Mouse (Mus musculus) CH12.LX (cell line): Measurements from ENCODE around the gene Plekhh3.

Experiments used
- CHD1 ChIP-seq: IDR thresholded peaks from 2 replicates; pipeline ENCODE4 v1.6.1; 2012; ENCODE audit warnings: low read depth, low read length, improper control_type of control experiment, inconsistent platforms
- JUN ChIP-seq: IDR thresholded peaks from 2 replicates; pipeline ENCODE4 v1.6.1; 2011; ENCODE audit warnings: low read depth, mild to moderate bottlenecking, low read length, improper control_type of control experiment, moderate library complexity; ENCODE audit not compliant: insufficient read depth
- MAFK ChIP-seq: IDR thresholded peaks from 2 replicates; pipeline ENCODE4 v1.6.1; 2011; ENCODE audit warnings: low read length, improper control_type of control experiment; ENCODE audit not compliant: insufficient replicate concordance
- POLR2A ChIP-seq: IDR thresholded peaks from 2 replicates; pipeline ENCODE4 v1.6.1; 2011; ENCODE audit warnings: low read depth, mild to moderate bottlenecking, improper control_type of control experiment, low read length
- SMC3 ChIP-seq: IDR thresholded peaks from 2 replicates; pipeline ENCODE4 v1.6.1; 2011; ENCODE audit warnings: low read depth, low read length, improper control_type of control experiment
- USF1 ChIP-seq: IDR thresholded peaks from 2 replicates; pipeline ENCODE4 v1.6.1; 2014; ENCODE audit warnings: low read depth, mild to moderate bottlenecking, inconsistent platforms, low read length, improper control_type of control experiment

DNA sequence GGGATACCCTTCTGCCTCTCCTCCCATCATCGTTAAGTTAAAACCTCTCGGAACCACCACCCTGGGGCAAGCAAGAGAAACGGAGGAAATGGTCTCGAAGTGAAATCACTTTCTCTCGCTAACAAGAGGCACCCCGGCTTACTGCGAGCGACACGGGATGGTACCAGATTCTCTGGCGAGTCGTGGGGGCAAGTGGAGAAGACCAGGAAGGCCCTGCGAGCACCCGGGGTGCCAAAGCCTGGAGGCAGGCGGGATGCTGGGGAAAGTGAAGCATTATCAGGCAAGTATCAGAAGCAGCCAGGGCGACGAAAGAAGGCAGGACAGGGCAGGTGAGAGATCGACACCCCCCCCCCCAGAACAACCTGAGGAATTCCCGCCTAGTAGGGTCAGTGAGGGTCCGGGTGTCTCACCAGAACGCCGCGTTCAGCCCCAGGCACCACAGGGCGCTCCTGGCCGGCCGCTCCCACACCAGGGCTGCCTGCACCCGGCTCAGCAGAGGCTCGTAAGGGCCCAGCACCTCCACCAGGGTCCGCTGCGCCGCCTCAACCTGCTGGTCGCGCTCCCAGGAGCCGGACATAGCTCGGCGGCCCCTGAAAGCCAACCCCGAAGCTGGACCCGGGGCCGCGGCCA lies 51.9 kb downstream of the Plekhh3 start:
- TF ChIP-seq MAFK, result no peak
- TF ChIP-seq USF1, result no peak
- no peak for TF ChIP-seq JUN
- no peak for TF ChIP-seq POLR2A
- no peak; the same call in 1 of the 2 replicates for TF ChIP-seq SMC3
- TF ChIP-seq CHD1, result no peak
